Mouse (Mus musculus) intestine, embryonic 16.5 days (tissue): Measurements from ENCODE around the gene Ryr2. TPM values are rescaled to one million over a fixed set of nuclear protein-coding genes. Genes with fewer than 3 reads are reported as not detected.

Source experiments
- ATAC-seq: fragments of 200-750 bp; cut with Nextera tagmentation; 2 replicates; pipeline ENCODE4 v1.8.0; 2017; ENCODE audit warnings: moderate TSS enrichment, moderate library complexity
- H3K27ac ChIP-seq: fragments of 300-500 bp; sonication (generic); 2 replicates; pipeline ENCODE4 v1.5.1; 2014; ENCODE audit warnings: mild to moderate bottlenecking, low read length
- H3K27me3 ChIP-seq: fragments of 300-500 bp; sonication (generic); replicated peaks from 2 replicates; pipeline ENCODE4 v1.6.1; 2014; ENCODE audit warnings: low read length, control low read depth, mixed read lengths; ENCODE audit not compliant: control insufficient read depth, insufficient read depth
- H3K36me3 ChIP-seq: fragments of 300-500 bp; sonication (generic); 2 replicates; pipeline ENCODE4 v1.6.1; 2014; ENCODE audit warnings: low read length, control low read depth; ENCODE audit not compliant: control insufficient read depth, insufficient read depth
- H3K4me1 ChIP-seq: fragments of 300-500 bp; sonication (generic); 2 replicates; pipeline ENCODE4 v1.6.1; 2014; ENCODE audit warnings: low read length, control low read depth, mixed read lengths; ENCODE audit not compliant: control insufficient read depth, insufficient read depth
- H3K4me2 ChIP-seq: fragments of 300-500 bp; sonication (generic); 2 replicates; pipeline ENCODE4 v1.6.1; 2014; ENCODE audit warnings: low read depth, low read length, control low read depth
- H3K4me3 ChIP-seq: fragments of 300-500 bp; sonication (generic); 2 replicates; pipeline ENCODE4 v1.5.1; 2014; ENCODE audit warnings: mild to moderate bottlenecking, low read length
- H3K9ac ChIP-seq: fragments of 300-500 bp; sonication (generic); 2 replicates; pipeline ENCODE4 v1.6.1; 2014; ENCODE audit warnings: low read depth, low read length
- H3K9me3 ChIP-seq: fragments of 300-500 bp; sonication (generic); 2 replicates; pipeline ENCODE4 v1.6.1; 2016; ENCODE audit warnings: low read length, control low read depth; ENCODE audit not compliant: control insufficient read depth
- WGBS: fragments of 180-500 bp; shearing (Covaris S2); extraction: QIAGEN DNeasy Blood & Tissue Kit; methylation state at CpG from one replicate; pipeline ENCODE4 v1.1.7; 2014; 5-methylcytosine and 5-hydroxymethylcytosine counted together
- polyA plus RNA-seq: library from polyadenylated mRNA; unstranded; fragments of >200 nt; fragmentation: Nextera tagmentation; extraction: Ambion mirVana; gene quantifications from 2 replicates; pipeline ENCODE4 v1.2.1, GENCODE M21; 2015

Ryr2 gene
- polyA plus RNA-seq, 1 experiment from 2014 or later, result 0.78 TPM

DNA sequence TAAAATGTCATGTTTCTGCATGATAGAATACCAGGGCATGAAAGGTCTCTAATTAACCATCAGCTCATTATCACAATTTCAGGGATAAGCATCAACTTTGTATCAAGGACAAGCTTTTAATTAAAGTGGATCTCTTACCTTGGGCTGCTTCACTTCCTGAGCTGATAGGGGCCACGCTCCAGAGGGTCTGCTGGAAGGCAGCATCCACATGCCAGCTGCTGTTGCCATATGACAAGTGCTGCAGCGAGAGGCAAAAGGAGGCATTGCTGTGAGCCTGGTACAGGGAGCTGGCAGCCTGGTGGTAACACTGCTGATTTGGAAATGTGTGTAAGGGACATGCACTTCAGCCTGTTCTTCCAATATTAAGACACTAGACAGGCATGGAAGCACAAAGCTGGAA, 237.8 kb downstream of the Ryr2 start:
- WGBS, result 76% methylated on average over 2 of the region's 2 CpGs

DNA sequence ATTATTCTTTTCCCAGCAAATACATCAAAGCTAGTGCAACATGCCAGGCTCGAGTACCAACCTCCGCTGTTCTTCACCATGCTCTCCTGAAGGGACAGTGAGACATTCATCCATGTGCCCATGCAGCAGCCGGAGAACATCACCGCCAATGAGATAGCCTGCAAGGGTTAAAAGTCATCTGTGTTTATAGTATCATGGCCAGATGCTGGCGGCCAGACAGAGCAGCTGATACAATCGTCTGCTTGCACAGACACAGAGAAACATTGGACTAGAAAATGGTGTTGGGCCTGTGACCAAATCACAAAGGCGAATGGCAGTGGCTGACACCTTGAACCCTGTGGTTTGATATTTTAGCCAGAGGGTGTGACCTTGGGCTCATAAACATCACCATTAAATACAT, 238.7 kb downstream of the Ryr2 start:
- WGBS, result 55% methylated on average over 7 of the region's 7 CpGs
- Histone ChIP-seq H3K27me3 (no peaks in the 10 kb centered on the region), H3K9me3 (no peaks in the 10 kb centered on the region), H3K27ac (no peak overlapping the region), H3K9ac (no peak overlapping the region), H3K4me1 (no peaks in the 10 kb centered on the region), H3K4me3 (no peak overlapping the region), H3K36me3 (no peaks in the 10 kb centered on the region), H3K4me2 (no peak overlapping the region)
- no peak for ATAC-seq

More for the DNA sequence above, 237.8 kb downstream of the Ryr2 start:
- Histone ChIP-seq H3K27me3 (no peaks in the 10 kb centered on the region), H3K27ac (no peak overlapping the region), H3K4me1 (no peaks in the 10 kb centered on the region), H3K9me3 (no peaks in the 10 kb centered on the region), H3K9ac (no peak overlapping the region), H3K4me2 (no peak overlapping the region), H3K36me3 (no peaks in the 10 kb centered on the region), H3K4me3 (no peak overlapping the region)
- no peak for ATAC-seq

DNA sequence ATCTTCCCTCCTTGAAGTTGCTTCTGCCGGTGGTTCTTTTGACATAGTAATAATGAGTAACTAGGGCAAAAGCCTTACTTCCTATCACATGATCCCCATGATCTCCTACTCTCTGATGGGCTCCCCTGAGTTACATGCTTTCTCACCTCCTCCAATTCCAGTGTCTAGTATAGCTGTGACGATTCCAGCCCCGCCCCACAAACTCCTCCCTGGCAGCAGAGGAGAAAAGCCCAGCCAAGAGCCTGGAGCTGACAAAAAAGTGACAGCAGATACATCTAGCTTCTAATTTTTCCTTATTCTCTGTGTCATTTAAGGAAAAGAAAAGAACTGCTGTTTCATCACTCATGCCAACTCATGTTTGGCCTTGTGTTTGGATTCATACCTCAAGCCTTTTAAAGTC, 241.5 kb downstream of the Ryr2 start:
- Histone ChIP-seq H3K9ac (no peak overlapping the region), H3K9me3 (no peaks in the 10 kb centered on the region), H3K27ac (no peak overlapping the region), H3K4me3 (no peak overlapping the region), H3K4me2 (no peak overlapping the region), H3K27me3 (no peaks in the 10 kb centered on the region), H3K36me3 (no peaks in the 10 kb centered on the region), H3K4me1 (no peaks in the 10 kb centered on the region)
- 77% methylated on average over 3 of the region's 3 CpGs for WGBS
- ATAC-seq, result no peak

DNA sequence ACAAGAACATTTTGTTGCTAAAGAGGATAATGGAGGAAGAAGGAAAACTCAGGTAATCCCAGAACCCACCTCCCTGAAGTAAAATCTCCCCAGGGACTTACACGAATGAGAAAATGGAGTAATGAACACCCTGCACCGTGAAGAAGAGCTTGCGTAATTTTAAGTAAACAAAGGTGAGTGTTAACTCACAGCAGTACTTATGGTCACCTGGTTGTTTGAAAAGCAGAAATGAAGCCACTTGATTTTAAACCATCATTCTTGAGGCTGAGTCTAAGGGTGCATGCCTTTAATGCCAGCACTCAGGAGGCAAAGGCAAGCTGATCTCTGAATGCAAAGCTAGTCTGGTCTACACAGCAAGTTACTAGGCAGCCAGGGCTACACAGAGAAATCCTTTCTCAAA, 255.1 kb downstream of the Ryr2 start:
- H3K4me1 ChIP-seq, result no peaks in the 10 kb centered on the region
- no peak for ATAC-seq
- no peak overlapping the region for H3K9ac ChIP-seq
- no peaks in the 10 kb centered on the region for H3K9me3 ChIP-seq
- H3K36me3 ChIP-seq, result no peaks in the 10 kb centered on the region
- H3K27ac ChIP-seq, result no peak overlapping the region
- H3K4me2 ChIP-seq, result no peak overlapping the region
- WGBS, result 64% methylated on average over 3 of the region's 3 CpGs
- H3K4me3 ChIP-seq, result no peak overlapping the region
- H3K27me3 ChIP-seq, result no peaks in the 10 kb centered on the region

DNA sequence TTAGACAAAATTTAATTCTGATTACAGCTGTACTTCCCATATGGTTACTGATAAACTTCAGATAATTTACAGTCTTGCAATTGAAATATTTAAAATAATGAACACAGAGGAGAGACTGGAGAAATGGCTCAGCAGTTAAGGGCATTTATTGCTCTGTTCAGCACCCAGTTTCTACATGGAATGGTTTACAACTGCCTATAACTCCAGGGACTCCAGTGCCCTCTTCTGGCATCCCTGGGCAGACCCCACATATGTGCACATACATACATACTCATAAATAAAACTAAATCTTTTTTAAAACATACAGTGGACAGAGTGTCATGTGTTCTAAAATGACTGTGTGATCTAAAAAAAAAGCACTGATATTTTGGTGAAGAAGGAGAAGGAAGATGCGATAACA, 262.9 kb downstream of the Ryr2 start:
- WGBS, result 86% methylated on average over 1 of the region's 1 CpGs
- Histone ChIP-seq H3K27ac (no peak overlapping the region), H3K36me3 (no peaks in the 10 kb centered on the region), H3K27me3 (no peaks in the 10 kb centered on the region), H3K4me1 (no peaks in the 10 kb centered on the region), H3K4me3 (no peak overlapping the region), H3K9ac (no peak overlapping the region), H3K4me2 (no peak overlapping the region), H3K9me3 (no peaks in the 10 kb centered on the region)
- no peak for ATAC-seq

DNA sequence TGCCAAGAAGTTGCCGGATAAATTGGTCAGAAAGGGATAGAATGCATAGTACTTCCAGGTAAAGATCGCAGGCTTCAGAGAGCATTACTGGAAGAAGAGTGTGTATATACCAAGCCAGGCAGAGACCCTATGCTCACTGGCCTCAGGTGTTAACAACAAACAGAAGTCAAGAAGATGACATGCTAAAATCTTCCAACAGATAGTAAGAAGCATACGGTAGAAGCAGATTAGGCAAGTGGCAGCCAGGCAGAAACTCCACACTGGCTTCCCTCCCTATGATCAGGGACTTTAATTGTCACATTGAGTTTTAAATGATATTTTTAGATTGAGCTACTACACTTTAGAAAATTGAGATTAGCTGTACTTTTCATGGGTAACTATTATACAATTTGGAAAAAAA, 268.9 kb downstream of the Ryr2 start:
- H3K27ac ChIP-seq, result no peak overlapping the region
- 94% methylated on average over 3 of the region's 3 CpGs for WGBS

DNA sequence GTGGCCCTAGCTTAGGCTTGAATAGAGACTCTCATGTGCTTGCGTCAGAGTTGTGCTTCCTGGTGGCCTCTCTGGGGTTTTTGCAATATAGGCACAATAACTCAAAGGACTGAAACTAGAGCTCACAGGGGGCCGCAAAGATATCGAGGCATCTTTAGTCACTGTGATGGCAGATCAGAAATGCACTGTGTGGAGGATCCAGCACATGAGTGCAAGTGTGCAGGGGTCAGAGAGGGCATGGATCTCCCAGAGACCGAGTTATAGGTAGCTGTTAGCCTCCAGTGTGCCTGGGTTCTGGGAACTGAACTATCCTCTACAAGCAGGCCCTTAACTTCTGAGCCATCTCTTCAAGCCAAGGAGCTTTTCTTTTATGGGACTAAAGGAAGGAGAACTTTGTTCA, 269.6 kb downstream of the Ryr2 start:
- H3K9me3 ChIP-seq, result no peaks in the 10 kb centered on the region
- no peak overlapping the region for H3K4me2 ChIP-seq
- no peaks in the 10 kb centered on the region for H3K27me3 ChIP-seq
- no peak overlapping the region for H3K4me3 ChIP-seq
- no peak overlapping the region for H3K9ac ChIP-seq
- ATAC-seq, result no peak
- 89% methylated on average over 4 of the region's 4 CpGs for WGBS
- no peak overlapping the region for H3K27ac ChIP-seq
- H3K36me3 ChIP-seq, result no peaks in the 10 kb centered on the region
- H3K4me1 ChIP-seq, result no peaks in the 10 kb centered on the region

More for the DNA sequence above, 268.9 kb downstream of the Ryr2 start:
- ATAC-seq, result no peak
- Histone ChIP-seq H3K4me2 (no peak overlapping the region), H3K9ac (no peak overlapping the region), H3K27me3 (no peaks in the 10 kb centered on the region), H3K9me3 (no peaks in the 10 kb centered on the region), H3K4me3 (no peak overlapping the region), H3K36me3 (no peaks in the 10 kb centered on the region), H3K4me1 (no peaks in the 10 kb centered on the region)

DNA sequence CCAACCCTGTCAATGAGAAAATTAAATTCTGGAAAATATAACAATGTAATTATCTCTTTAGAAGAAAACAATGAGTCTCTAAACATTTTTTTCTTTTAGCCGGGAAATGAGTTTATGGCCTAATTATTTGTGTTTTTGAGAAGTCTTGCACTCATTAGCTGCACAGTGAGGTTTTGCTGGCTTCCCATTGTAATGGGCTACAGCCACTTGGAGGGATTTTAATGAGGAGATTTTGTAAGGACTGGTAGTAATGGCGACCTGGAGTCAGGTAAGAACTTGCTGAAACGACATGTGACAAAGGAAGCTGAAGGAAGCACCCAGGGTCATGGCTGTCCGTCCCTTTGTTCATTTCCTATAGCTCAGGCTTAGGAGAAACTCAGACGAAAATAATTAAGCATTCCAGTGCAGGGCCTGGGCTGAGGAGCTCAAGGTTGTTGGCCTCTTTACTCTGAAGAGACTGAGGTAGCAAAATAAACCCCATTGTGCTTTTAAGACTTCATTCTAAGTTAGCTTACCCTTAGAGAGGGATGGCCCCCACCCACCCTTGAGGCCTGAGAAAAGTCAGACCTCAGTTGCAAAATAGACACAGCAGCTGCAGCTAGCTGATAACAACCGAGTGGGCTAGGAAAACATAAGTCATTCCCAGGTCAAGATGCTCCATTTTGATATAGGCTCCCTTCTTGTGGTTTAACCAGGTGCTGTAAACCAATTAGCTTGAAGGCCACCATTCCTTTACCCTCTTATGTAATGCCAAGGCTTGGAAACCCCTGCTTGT, 270.3 kb downstream of the Ryr2 start:
- H3K9me3 ChIP-seq, result no peaks in the 10 kb centered on the region
- H3K4me1 ChIP-seq, result no peaks in the 10 kb centered on the region
- no peak overlapping the region for H3K4me2 ChIP-seq
- H3K9ac ChIP-seq, result no peak overlapping the region
- no peaks in the 10 kb centered on the region for H3K27me3 ChIP-seq
- 59% methylated on average over 6 of the region's 6 CpGs for WGBS
- peak; percentile 58 for ATAC-seq
- no peaks in the 10 kb centered on the region for H3K36me3 ChIP-seq
- H3K27ac ChIP-seq, result no peak overlapping the region
- H3K4me3 ChIP-seq, result no peak overlapping the region

DNA sequence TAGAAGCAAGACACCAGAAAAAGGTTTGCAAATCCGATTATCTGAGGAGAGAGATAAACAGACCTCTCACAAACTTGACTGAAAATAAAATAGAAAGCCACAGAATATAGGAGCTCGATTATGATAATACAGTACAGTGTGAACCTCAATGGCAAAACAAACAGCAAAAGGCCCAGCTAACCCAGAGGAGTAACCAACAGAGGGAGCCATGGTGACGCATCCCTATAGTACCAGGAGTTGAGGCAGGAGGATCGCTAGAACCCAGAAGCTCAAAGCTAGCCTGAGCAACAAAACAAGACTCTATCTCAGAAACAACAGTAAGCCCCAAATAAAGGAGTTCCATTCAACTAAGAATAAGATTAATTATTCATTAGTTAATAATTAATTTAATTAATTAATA, 275.5 kb downstream of the Ryr2 start:
- Histone ChIP-seq H3K9ac (no peak overlapping the region), H3K27me3 (no peaks in the 10 kb centered on the region), H3K36me3 (no peaks in the 10 kb centered on the region), H3K9me3 (no peaks in the 10 kb centered on the region), H3K4me1 (no peaks in the 10 kb centered on the region), H3K27ac (no peak overlapping the region), H3K4me3 (no peak overlapping the region), H3K4me2 (no peak overlapping the region)
- 76% methylated on average over 4 of the region's 4 CpGs for WGBS
- ATAC-seq, result no peak
